Mouse (Mus musculus): ENCODE data around the gene Rab31. TPM values are rescaled to one million over a fixed set of nuclear protein-coding genes. Genes with fewer than 3 reads are reported as not detected.

Rab31 gene
- polyA plus RNA-seq, 2 experiments, result 2.7 to 5.0 TPM

DNA sequence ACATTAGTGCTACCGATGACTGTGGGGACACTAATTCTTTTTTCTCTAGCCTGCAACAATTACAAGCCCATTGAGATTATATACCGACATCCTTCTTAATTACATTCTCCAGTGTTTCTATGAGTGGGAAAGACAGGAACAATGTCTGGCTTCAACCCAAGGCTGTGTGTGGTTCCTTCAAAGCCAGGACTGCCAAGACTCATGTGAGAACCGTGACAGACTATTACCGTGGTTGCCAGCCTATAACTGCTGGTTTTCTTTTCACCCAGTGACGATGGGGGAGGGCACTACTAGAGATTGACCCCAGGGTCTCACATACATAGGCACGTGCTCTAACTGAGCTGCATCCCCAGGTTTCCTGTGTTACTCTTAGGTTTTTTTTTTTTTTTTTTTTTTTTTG, 15.4 kb downstream of the Rab31 start:
- ATAC-seq (ENCODE audit: insufficient read depth) (no peak), DNase-seq (ENCODE audit: low read depth in 3 of 3, low spot score in 3 of 3) (no peak)
- TF ChIP-seq CTCF (IDR thresholded peaks at IDR 0.05; ENCODE audit: low read depth) (no peak), EP300 (IDR thresholded peaks at IDR 0.05; ENCODE audit: low read depth) (no peak)
- no peaks in the 10 kb centered on the region for H3K4me1 ChIP-seq (replicated peaks; ENCODE audit: control insufficient read depth in 2 of 2, insufficient read depth in 2 of 2, low read length in 1 of 2)
- no peak overlapping the region for H3K4me3 ChIP-seq (ENCODE audit: insufficient read depth in 1 of 2, low read depth in 2 of 2, low read length in 2 of 2)
- no peak overlapping the region for H3K4me2 ChIP-seq (ENCODE audit: low read depth)
- 72% methylated on average over 6 of the region's 6 CpGs for WGBS (ENCODE audit: insufficient replicate concordance)
- H3K27ac ChIP-seq, result no peak overlapping the region
- H3K9me3 ChIP-seq (ENCODE audit: control insufficient read depth, low read length), result no peaks in the 10 kb centered on the region
- H3K36me3 ChIP-seq (replicated peaks; ENCODE audit: control insufficient read depth, insufficient read depth, low read depth), result no peaks in the 10 kb centered on the region
- no peak overlapping the region for H3K9ac ChIP-seq (replicated peaks)
- H3K27me3 ChIP-seq (ENCODE audit: control insufficient read depth, insufficient read depth, low read length), result no peaks in the 10 kb centered on the region

DNA sequence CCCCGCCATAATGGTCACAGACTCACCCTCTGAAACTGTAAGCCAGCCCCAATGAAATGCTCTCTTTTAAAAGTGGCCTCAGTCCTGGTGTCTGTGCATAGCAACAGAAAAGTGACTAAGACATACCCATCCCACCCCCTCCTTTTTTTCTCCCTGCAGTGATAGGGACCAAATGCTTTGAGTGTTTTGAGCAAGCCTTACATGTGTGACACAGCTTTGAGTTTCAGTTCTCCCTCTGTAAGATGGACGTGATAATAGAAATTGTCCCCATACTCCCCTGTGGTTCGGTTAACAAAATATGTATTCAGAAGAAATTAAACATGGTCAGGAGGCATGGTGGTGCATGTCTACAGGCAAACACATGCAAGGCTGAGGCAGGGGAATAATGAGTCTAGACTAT, 16.7 kb downstream of the Rab31 start:
- Histone ChIP-seq H3K27me3 (ENCODE audit: control insufficient read depth, insufficient read depth, low read length) (no peaks in the 10 kb centered on the region), H3K27ac (no peak overlapping the region), H3K9me3 (ENCODE audit: control insufficient read depth, low read length) (no peaks in the 10 kb centered on the region), H3K9ac (replicated peaks) (no peak overlapping the region), H3K4me1 (replicated peaks; ENCODE audit: control insufficient read depth in 2 of 2, insufficient read depth in 2 of 2, low read length in 1 of 2) (no peaks in the 10 kb centered on the region), H3K4me2 (ENCODE audit: low read depth) (no peak overlapping the region), H3K36me3 (replicated peaks; ENCODE audit: control insufficient read depth, insufficient read depth, low read depth) (no peaks in the 10 kb centered on the region), H3K4me3 (ENCODE audit: insufficient read depth in 1 of 2, low read depth in 2 of 2, low read length in 2 of 2) (no peak overlapping the region)
- ATAC-seq (ENCODE audit: insufficient read depth) (no peak), DNase-seq (ENCODE audit: low read depth in 3 of 3, low spot score in 3 of 3) (no peak)
- TF ChIP-seq EP300 (IDR thresholded peaks at IDR 0.05; ENCODE audit: low read depth), result no peak
- no peak for TF ChIP-seq CTCF (IDR thresholded peaks at IDR 0.05; ENCODE audit: low read depth)
- WGBS (ENCODE audit: insufficient replicate concordance), result 65% methylated on average over 3 of the region's 3 CpGs

DNA sequence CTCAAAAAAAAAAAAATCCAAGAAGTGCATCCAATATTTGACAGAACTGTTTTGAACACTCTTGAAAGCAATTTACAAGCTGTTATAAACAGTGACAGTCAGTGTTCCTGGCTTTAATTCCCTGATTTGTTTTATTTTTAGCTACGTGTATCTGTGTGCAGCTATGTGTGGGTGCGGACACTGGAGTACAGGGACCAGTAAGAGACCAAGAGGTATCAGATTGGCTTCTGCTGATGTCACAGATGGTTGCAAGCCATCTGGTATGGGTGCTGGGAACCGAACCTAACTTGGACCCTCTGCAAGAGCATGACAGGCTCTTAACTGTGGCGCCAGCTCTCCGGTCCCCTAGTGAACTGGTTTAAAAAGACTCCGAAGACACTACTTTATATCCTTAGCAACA, 19.4 kb downstream of the Rab31 start:
- Histone ChIP-seq H3K4me2 (ENCODE audit: low read depth) (no peak overlapping the region), H3K9me3 (ENCODE audit: control insufficient read depth, low read length) (no peaks in the 10 kb centered on the region), H3K27ac (no peak overlapping the region), H3K36me3 (replicated peaks; ENCODE audit: control insufficient read depth, insufficient read depth, low read depth) (no peaks in the 10 kb centered on the region), H3K9ac (replicated peaks) (no peak overlapping the region), H3K27me3 (ENCODE audit: control insufficient read depth, insufficient read depth, low read length) (no peaks in the 10 kb centered on the region), H3K4me1 (replicated peaks; ENCODE audit: control insufficient read depth in 2 of 2, insufficient read depth in 2 of 2, low read length in 1 of 2) (no peaks in the 10 kb centered on the region), H3K4me3 (ENCODE audit: insufficient read depth in 1 of 2, low read depth in 2 of 2, low read length in 2 of 2) (no peak overlapping the region)
- no peak for DNase-seq (ENCODE audit: low read depth in 3 of 3, low spot score in 3 of 3)
- no peak for ATAC-seq (ENCODE audit: insufficient read depth)
- WGBS (ENCODE audit: insufficient replicate concordance), result 69% methylated on average over 6 of the region's 6 CpGs
- TF ChIP-seq CTCF (IDR thresholded peaks at IDR 0.05; ENCODE audit: low read depth), result no peak
- no peak for TF ChIP-seq EP300 (IDR thresholded peaks at IDR 0.05; ENCODE audit: low read depth)

DNA sequence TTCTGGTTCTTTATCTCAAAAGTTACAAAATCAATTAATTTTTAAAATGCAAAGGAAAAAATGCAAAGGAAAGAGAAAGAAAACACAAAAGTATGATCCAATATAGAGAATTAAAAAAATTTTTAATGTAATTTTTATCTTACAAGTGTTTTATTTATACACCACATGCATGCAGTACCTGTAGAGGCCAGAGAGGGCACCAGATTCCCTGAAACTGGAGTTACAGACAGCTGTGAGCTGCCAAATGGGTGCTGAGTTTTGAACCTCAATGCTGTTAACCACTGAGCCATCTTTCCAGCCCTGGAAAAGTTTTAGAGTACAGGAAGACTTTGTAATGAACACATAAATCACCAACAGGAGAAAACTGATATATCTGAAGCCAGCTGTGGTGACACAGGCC, 22.3 kb downstream of the Rab31 start:
- TF ChIP-seq EP300 (IDR thresholded peaks at IDR 0.05; ENCODE audit: low read depth), result no peak
- peak; percentile 54; the same call in 1 of the 2 replicates for TF ChIP-seq CTCF (IDR thresholded peaks at IDR 0.05; ENCODE audit: low read depth)
- Histone ChIP-seq H3K9me3 (ENCODE audit: control insufficient read depth, low read length) (no peaks in the 10 kb centered on the region), H3K4me1 (replicated peaks; ENCODE audit: control insufficient read depth in 2 of 2, insufficient read depth in 2 of 2, low read length in 1 of 2) (no peaks in the 10 kb centered on the region), H3K27me3 (ENCODE audit: control insufficient read depth, insufficient read depth, low read length) (no peaks in the 10 kb centered on the region), H3K9ac (replicated peaks) (no peak overlapping the region), H3K4me2 (ENCODE audit: low read depth) (no peak overlapping the region), H3K36me3 (replicated peaks; ENCODE audit: control insufficient read depth, insufficient read depth, low read depth) (no peaks in the 10 kb centered on the region), H3K4me3 (ENCODE audit: insufficient read depth in 1 of 2, low read depth in 2 of 2, low read length in 2 of 2) (no peak overlapping the region), H3K27ac (no peak overlapping the region)
- ATAC-seq (ENCODE audit: insufficient read depth) (no peak), DNase-seq (ENCODE audit: low read depth in 3 of 3, low spot score in 3 of 3) (no peak)

DNA sequence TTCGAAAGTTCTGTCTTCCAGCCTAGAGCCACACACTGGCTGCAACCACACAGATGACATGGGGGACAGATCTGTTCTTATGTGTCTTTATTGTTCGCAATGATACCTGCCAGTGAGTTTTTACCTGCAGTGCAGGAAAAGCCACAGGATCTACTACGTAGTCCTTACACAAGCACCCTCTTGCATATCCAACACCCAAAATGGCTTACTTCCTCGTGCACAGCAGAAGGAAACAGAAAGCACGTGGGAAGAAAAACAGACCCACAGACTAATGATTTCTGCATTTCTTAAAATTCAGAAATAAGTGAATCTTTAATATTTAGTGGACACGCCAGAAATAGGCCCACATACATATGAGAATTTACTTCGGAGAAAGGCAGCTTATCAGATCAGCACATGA, 22.7 kb downstream of the Rab31 start:
- 65% methylated on average over 7 of the region's 7 CpGs for WGBS (ENCODE audit: insufficient replicate concordance)
- H3K9ac ChIP-seq (replicated peaks), result no peak overlapping the region
- no peak for ATAC-seq (ENCODE audit: insufficient read depth)

More for the DNA sequence above, 22.7 kb downstream of the Rab31 start:
- TF ChIP-seq EP300 (IDR thresholded peaks at IDR 0.05; ENCODE audit: low read depth) (no peak), CTCF (IDR thresholded peaks at IDR 0.05; ENCODE audit: low read depth) (no peak)
- no peak for DNase-seq (ENCODE audit: low read depth in 3 of 3, low spot score in 3 of 3)
- H3K27ac ChIP-seq, result no peak overlapping the region
- no peaks in the 10 kb centered on the region for H3K4me1 ChIP-seq (replicated peaks; ENCODE audit: control insufficient read depth in 2 of 2, insufficient read depth in 2 of 2, low read length in 1 of 2)
- H3K4me3 ChIP-seq (ENCODE audit: insufficient read depth in 1 of 2, low read depth in 2 of 2, low read length in 2 of 2), result no peak overlapping the region
- no peaks in the 10 kb centered on the region for H3K9me3 ChIP-seq (ENCODE audit: control insufficient read depth, low read length)
- no peak overlapping the region for H3K4me2 ChIP-seq (ENCODE audit: low read depth)
- H3K36me3 ChIP-seq (replicated peaks; ENCODE audit: control insufficient read depth, insufficient read depth, low read depth), result no peaks in the 10 kb centered on the region
- H3K27me3 ChIP-seq (ENCODE audit: control insufficient read depth, insufficient read depth, low read length), result no peaks in the 10 kb centered on the region
